Comparison of ENCODE assay signal across 13 mouse cellular contexts in the genomic region with DNA sequence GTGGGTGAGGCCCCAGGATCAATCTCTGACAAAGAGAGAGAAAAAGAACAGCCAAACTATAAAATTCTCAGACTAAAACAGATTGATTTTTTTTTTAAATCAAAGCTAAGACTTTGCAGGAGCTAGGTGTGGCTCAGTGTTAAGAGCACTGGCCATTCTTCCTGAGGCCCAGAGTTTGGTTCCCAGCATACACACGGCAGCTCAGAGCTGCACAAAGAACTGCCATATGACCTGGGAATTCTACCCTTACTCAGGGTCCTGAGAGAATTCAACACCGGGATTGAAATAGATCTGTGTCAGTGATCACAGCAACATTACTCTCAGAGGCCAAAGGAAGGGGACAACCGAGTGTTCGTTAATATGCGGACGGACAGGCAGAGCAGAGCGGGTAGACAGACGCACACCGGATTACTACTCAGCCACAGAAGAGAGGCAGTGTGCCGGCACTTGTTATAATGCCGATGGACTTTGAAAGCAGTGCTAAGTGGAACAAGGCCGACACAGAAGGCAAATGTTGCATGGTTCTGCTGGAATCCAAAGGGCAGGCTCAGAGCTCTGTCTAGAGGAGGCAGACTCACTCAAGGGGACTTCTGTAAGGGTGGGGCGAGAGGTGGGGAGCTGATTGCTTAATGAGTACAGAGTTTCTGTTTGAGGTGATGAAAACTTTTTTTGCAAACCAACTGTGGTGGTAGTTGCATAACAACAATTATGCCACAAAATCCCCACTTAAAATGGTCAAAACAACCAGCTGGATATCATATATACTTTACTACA. TPM values are rescaled to one million over a fixed set of nuclear protein-coding genes. Genes with fewer than 3 reads are reported as not detected.
A peak's percentile ranks its signal among the peaks of the same experiment; 100 is the strongest.
DNase-seq lines count a peak whose midpoint lies in the region; ATAC-seq and TF ChIP-seq lines count a peak whose summit lies in the region.
"Had no signal": no experiment of that assay in that cellular context is flagged by ENCODE, and none has a peak within 500 bp of the region (broad histone marks: within the 10 kb centered on the region; RNA-seq: fewer than 3 reads in every experiment).

No protein-coding gene starts in this region.

- DNase-seq in adrenal gland, adult 2 months: peak; percentile 13
- no peak for DNase-seq in adrenal gland, postnatal 4 days (ENCODE audit: low spot score in 2 of 2)
- DNase-seq in kidney, postnatal 36 days: peak; percentile 64 to 86
- DNase-seq in lung, postnatal 4 days: peak; percentile 35 to 53
- no peak for DNase-seq in hindbrain, postnatal 0 days (ENCODE audit: low spot score)
- DNase-seq in right cerebral cortex, adult 2 months (ENCODE audit: low spot score in 2 of 2): no peak
- DNase-seq in heart, postnatal 25 days (ENCODE audit: low spot score): no peak
- DNase-seq: adrenal gland, postnatal 10 days; heart, adult 11 months; left cerebral cortex, postnatal 4 days; right cerebral cortex, postnatal 14 days had no signal

- WGBS in intestine, postnatal 0 days: 48% methylated on average over 13 of the region's 13 CpGs
- 78% methylated on average over 13 of the region's 13 CpGs for WGBS in hindbrain, postnatal 0 days

- peak; percentile 90 for ATAC-seq in intestine, postnatal 0 days
- no peak for ATAC-seq in hindbrain, postnatal 0 days
- ATAC-seq: hindbrain, embryonic 16.5 days had no signal

- no peak for TF ChIP-seq CTCF in intestine, postnatal 0 days (IDR thresholded peaks at IDR 0.05; ENCODE audit: low read depth)
- TF ChIP-seq CTCF in hindbrain, postnatal 0 days (IDR thresholded peaks at IDR 0.05; ENCODE audit: low read depth): no peak

- no peaks in the 10 kb centered on the region for H3K27me3 ChIP-seq in intestine, postnatal 0 days (replicated peaks; ENCODE audit: control insufficient read depth, insufficient read depth, low read length)
- H3K27me3 ChIP-seq in hindbrain, postnatal 0 days (ENCODE audit: insufficient read depth, low read length): no peaks in the 10 kb centered on the region

- H3K9ac ChIP-seq in intestine, postnatal 0 days (ENCODE audit: low read depth, low read length): 0 out of 2 replicates have a peak overlapping the region, but pooled peaks have one; percentile 17
- no peak overlapping the region for H3K9ac ChIP-seq in hindbrain, postnatal 0 days (replicated peaks; ENCODE audit: low read length)

- intact Hi-C loops in heart, postnatal 25 days (cut with DNase I): no loop called here

- H3K27ac ChIP-seq in intestine, postnatal 0 days (ENCODE audit: low read depth, low read length): peak overlapping the region; percentile 88
- no peak overlapping the region for H3K27ac ChIP-seq in hindbrain, postnatal 0 days

- H3K4me2 ChIP-seq in intestine, postnatal 0 days (replicated peaks; ENCODE audit: low read depth): no peak overlapping the region; the same call in 1 of the 2 replicates
- H3K4me2 ChIP-seq in hindbrain, postnatal 0 days (ENCODE audit: low read depth, low read length): no peak overlapping the region

- H3K4me3 ChIP-seq in intestine, postnatal 0 days (ENCODE audit: low read depth, low read length): no peak overlapping the region
- H3K4me3 ChIP-seq in hindbrain, postnatal 0 days (ENCODE audit: low read length): no peak overlapping the region

- no peaks in the 10 kb centered on the region for H3K9me3 ChIP-seq in intestine, postnatal 0 days (ENCODE audit: control insufficient read depth)
- H3K9me3 ChIP-seq in hindbrain, postnatal 0 days (ENCODE audit: low read length): no peaks in the 10 kb centered on the region

- no peaks in the 10 kb centered on the region for H3K36me3 ChIP-seq in intestine, postnatal 0 days (ENCODE audit: control insufficient read depth, insufficient read depth)
- H3K36me3 ChIP-seq in hindbrain, postnatal 0 days (ENCODE audit: insufficient read depth, low read length): no peaks in the 10 kb centered on the region

- no peaks in the 10 kb centered on the region for H3K4me1 ChIP-seq in intestine, postnatal 0 days (replicated peaks; ENCODE audit: control insufficient read depth, insufficient read depth, low read length)
- H3K4me1 ChIP-seq in hindbrain, postnatal 0 days (ENCODE audit: insufficient read depth, low read length): no peaks in the 10 kb centered on the region

RNA-seq across cellular contexts. Expression of gene Slc26a8, which starts 7.5 kb away (rescaled TPM):
- 1 to 10 TPM; 1.2 to 1.3 TPM for total RNA-seq in adrenal gland, adult 2 months (2021)
- 1.1 TPM in 2 replicates for polyA plus RNA-seq in adrenal gland, adult 2 months (2012; rRNA removed)
- total RNA-seq in adrenal gland, postnatal 4 days (2021): 1 to 10 TPM; 2.7 to 3.4 TPM
- 0.17 and 0.40 TPM in 2 replicates for polyA plus RNA-seq in intestine, postnatal 0 days (2015; fragmentation: Nextera tagmentation; extraction: Ambion mirVana)
- 1.9 and 3.4 TPM in 2 replicates for total RNA-seq in hindbrain, postnatal 0 days (2014; rRNA removed)
- polyA plus RNA-seq in hindbrain, postnatal 0 days (2015; fragmentation: Nextera tagmentation; extraction: Ambion mirVana): 1.7 and 2.2 TPM in 2 replicates
- total RNA-seq in heart, postnatal 25 days (2021): under 1 TPM; 0.16 to 0.78 TPM

RNA-seq across cellular contexts. Expression of gene Mapk14, which starts 8.6 kb away (rescaled TPM):
- total RNA-seq in adrenal gland, adult 2 months (2021): 10 to 100 TPM; 74.4 to 85.2 TPM
- 52.9 and 65.3 TPM in 2 replicates for polyA plus RNA-seq in adrenal gland, adult 2 months (2012; rRNA removed)
- total RNA-seq in adrenal gland, postnatal 4 days (2021): 10 to 100 TPM; 74.0 to 78.0 TPM
- polyA plus RNA-seq in intestine, postnatal 0 days (2015; fragmentation: Nextera tagmentation; extraction: Ambion mirVana): 23.6 and 24.6 TPM in 2 replicates
- 35.7 and 41.8 TPM in 2 replicates for total RNA-seq in hindbrain, postnatal 0 days (2014; rRNA removed)
- 19.5 TPM in 2 replicates for polyA plus RNA-seq in hindbrain, postnatal 0 days (2015; fragmentation: Nextera tagmentation; extraction: Ambion mirVana)
- 10 to 100 TPM; 55.0 to 55.8 TPM for total RNA-seq in heart, postnatal 25 days (2021)

RNA-seq across cellular contexts. Expression of gene AC170998.1, which starts 43.4 kb away (rescaled TPM):
- total RNA-seq in adrenal gland, adult 2 months (2021): 1 to 10 TPM in 1 of 2 experiments, not detected in 1; 1.7 TPM
- polyA plus RNA-seq in adrenal gland, adult 2 months (2012; rRNA removed): 0.31 and 0.40 TPM in 2 replicates
- total RNA-seq in adrenal gland, postnatal 4 days (2021): 1 to 10 TPM; 2.5 to 3.8 TPM
- 1.2 and 1.5 TPM in 2 replicates for polyA plus RNA-seq in intestine, postnatal 0 days (2015; fragmentation: Nextera tagmentation; extraction: Ambion mirVana)
- 2.3 and 4.3 TPM in 2 replicates for total RNA-seq in hindbrain, postnatal 0 days (2014; rRNA removed)
- polyA plus RNA-seq in hindbrain, postnatal 0 days (2015; fragmentation: Nextera tagmentation; extraction: Ambion mirVana): 3.1 and 3.4 TPM in 2 replicates
- total RNA-seq in heart, postnatal 25 days (2021): under 1 TPM in 1 of 2 experiments, not detected in 1; 0.88 TPM

RNA-seq across cellular contexts. Expression of gene Srpk1, which starts 60.0 kb away (rescaled TPM):
- 10 to 100 TPM; 60.1 to 60.6 TPM for total RNA-seq in adrenal gland, adult 2 months (2021)
- polyA plus RNA-seq in adrenal gland, adult 2 months (2012; rRNA removed): 11.3 and 12.0 TPM in 2 replicates
- 10 to 100 TPM; 60.9 to 78.4 TPM for total RNA-seq in adrenal gland, postnatal 4 days (2021)
- polyA plus RNA-seq in intestine, postnatal 0 days (2015; fragmentation: Nextera tagmentation; extraction: Ambion mirVana): 55.2 and 70.3 TPM in 2 replicates
- total RNA-seq in hindbrain, postnatal 0 days (2014; rRNA removed): 36.0 and 52.1 TPM in 2 replicates
- polyA plus RNA-seq in hindbrain, postnatal 0 days (2015; fragmentation: Nextera tagmentation; extraction: Ambion mirVana): 77.2 and 83.5 TPM in 2 replicates
- 10 to 100 TPM; 32.6 to 35.5 TPM for total RNA-seq in heart, postnatal 25 days (2021)

Comparison
In these comparisons a context has a peak if more than half of its experiments do, and no peak if none do; other contexts are left out.
1. DNase-seq: peak in adrenal gland, adult 2 months (single experiment), kidney, postnatal 36 days (2 of 2) and lung, postnatal 4 days (2 of 2); none in adrenal gland, postnatal 4 days (0 of 2), hindbrain, postnatal 0 days (single experiment), right cerebral cortex, adult 2 months (0 of 2) and heart, postnatal 25 days (single experiment).